Mouse (Mus musculus) ovary, adult 18-20 months (tissue): ENCODE data around the gene Vmn1r32.

ENCODE experiments used
- DNase-seq: peaks from one replicate; pipeline ENCODE4 v3.0.0; 2022; ENCODE audit warnings: low spot score, mixed read lengths

The Vmn1r32 gene

DNA sequence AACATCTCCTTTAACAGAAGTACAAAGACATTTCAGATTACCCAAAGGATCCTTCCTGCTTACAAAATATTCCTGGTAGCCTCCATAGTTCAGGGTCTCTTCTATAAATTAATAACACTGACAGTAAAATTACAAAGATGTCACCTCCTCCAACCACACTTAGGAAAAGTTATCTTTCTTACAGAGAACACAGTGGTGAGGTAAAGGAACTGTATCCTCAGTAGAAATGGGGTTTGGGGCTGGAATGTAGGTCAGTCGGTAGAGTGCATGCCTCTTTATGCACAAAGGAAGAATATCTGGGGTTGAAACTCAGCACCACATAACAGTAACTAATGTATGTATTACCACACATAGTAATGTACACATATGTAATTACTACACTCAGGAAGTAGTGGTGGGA, at the start of gene Vmn1r32:
TSS of gene Vmn1r32 (minus strand) at position 101 of the 400 bp plus-strand sequence.
- no peak for DNase-seq

GRCm38 (mm10) chr6:66595804-66596203, 35.9 kb upstream of the Vmn1r32 start:
- DNase-seq: no peak

DNA sequence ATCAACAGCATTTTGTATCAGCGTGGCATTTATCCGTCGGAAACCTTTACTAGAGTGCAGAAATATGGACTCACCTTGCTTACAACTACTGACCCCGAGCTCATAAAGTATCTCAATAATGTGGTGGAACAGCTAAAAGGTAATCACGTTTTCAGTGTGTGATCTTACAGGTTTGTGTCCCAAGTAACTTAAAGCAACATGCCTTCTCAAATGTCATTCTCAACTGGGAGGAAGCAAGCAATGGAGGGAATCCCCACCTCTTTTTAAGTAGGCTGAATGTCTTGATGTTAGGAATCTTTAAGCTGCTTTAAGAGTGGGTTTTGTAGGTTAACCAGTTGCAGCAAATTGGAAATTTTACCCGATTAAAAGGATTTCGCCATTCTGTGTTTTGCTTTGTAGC, 23.9 kb downstream of the Vmn1r32 start:
- DNase-seq: no peak

DNA sequence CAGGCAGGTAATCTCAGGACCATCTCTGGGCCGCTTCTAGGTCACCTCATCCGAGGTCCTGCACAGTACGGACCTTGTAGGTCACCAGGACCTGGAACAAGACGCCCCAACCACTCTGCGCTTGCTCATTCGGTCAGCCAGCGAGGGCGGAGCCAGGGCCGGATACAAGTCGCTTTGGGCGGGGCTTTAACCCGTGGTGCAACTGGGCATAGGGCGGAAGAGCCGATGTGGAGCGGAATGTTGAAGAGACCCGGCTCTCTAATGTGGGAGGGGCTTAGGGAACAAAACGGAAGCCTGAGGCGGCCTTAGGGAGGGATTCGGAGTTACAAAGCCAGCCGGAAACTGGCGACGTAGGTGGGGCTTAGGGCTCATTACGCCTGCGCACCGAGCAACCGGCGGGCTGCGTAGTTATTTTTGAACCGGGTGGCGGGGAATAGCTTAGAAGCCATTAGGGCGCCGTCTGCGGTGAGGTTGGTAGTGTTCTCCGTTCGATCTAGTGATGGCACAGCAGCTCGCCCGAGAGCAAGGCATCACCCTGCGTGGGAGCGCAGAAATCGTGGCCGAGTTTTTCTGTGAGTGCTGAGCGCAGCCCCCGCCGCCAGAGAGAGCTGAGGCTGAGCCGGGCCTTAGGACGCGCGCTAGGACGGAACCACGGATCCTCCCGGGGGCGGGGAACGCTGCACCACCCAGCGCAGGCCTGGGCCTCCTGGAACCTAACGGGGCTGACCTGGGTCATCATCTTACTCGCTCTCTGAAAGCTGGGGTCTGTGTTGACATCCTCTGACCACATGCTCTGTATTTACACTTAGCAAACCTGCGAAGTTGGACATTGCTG, 24.7 kb downstream of the Vmn1r32 start, which contains the start of gene Mad2l1:
TSS of gene Mad2l1 (plus strand) at position 363 of the 835 bp plus-strand sequence.
- peak; percentile 97 for DNase-seq

DNA sequence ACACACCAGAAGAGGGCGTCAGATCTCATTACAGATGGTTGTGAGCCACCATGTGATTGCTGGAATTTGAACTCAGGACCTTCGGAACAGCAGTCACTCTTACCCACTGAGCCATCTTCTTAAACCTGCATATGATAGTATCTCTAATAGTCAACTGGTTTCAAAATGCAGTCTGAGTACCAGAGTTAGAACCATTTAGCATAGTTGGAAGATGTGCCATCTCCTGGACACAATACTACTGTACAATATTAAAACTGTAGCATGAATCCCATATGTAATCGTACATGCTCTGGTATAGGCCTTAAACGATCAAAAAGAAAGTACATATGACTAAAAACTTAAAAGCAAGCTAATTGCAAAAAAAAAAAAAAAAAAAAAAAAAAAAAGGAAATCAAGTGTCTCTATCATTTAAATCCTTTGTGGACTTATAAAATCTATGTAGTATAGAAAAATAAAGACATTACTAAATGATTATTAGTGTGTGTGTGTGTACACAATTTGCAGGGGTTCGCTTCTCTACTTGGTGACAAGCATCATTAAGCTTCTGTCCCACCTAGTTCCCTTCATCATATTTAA, 25.4 kb downstream of the Vmn1r32 start:
- no peak for DNase-seq

GRCm38 (mm10) chr6:66533241-66533640, 26.7 kb downstream of the Vmn1r32 start:
- DNase-seq: no peak

DNA sequence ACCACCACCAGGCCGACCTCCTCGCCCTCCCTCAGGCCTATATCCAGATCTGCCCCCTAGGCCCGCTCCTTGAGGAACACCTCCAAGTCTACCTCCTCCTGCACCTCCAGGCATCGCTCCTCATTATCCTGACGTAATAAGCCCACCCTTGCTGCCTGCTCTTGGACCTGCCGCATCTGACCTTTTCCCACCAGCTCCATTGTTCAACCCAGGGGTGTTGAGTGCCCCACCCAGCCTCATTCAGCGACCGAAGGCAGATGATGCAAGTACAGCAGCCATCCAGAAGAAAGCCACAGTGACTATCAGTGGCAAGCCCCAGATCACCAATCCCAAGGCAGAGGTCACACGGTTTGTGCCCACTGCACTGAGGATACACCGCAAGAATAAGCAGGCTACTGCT, 31.5 kb downstream of the Vmn1r32 start:
- no peak for DNase-seq

DNA sequence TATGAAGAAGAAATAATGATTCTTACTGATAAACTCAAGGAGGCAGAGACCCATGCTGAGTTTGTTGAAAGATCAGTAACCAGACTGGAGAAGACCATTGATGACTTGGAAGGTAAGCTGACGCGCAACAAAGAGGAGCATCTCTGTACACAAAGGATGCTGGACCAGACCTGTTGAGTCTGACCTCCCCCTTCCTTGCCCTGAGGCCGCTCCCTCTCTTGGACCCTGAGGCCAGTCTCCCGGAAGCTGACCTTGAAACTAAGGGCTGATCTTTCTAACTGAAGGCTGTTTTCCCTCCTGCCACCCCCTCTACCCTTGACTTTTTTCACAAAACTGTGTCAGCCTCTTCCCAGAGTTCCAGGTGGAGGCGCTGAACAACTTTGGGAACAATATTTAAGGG, 43.5 kb downstream of the Vmn1r32 start:
- no peak for DNase-seq
